Mouse (Mus musculus): Measurements from ENCODE around the gene Zfp937. TPM values are rescaled to one million over a fixed set of nuclear protein-coding genes. Genes with fewer than 3 reads are reported as not detected.
"Not testable (repeated sequence)": the region's sequence is repeated elsewhere in the genome, so short reads cannot be mapped to it uniquely, and the experiment has no call there.

Gene Zfp937
- 9.4 and 9.8 TPM in 2 replicates for polyA plus RNA-seq (2015; fragmentation: Nextera tagmentation; extraction: Ambion mirVana)

- WGBS, result 1% methylated on average over 15 of the region's 15 CpGs
- Histone ChIP-seq H3K4me2 (peak within 1 kb of the TSS; percentile 51), H3K4me3 (replicated peaks) (peak within 1 kb of the TSS; percentile 44), H3K27ac (0 out of 2 replicates have a peak within 1 kb of the TSS, but pooled peaks have one; percentile 51)
- H3K9me3 ChIP-seq; H3K27me3 ChIP-seq (replicated peaks); H3K9ac ChIP-seq; H3K36me3 ChIP-seq; H3K4me1 ChIP-seq: not testable (repeated sequence)
- ATAC-seq (ENCODE audit: insufficient read depth, low FRiP score, low read depth), result peak; percentile 99
These were observed at the start of gene Zfp937 for GRCm38 (mm10) chr2:150217600-150218362. TSS of gene Zfp937 (plus strand) at chr2:150218073.

GRCm38 (mm10) chr2:150173833-150174232 lies 44.0 kb upstream of the Zfp937 start:
- Histone ChIP-seq H3K36me3 (no peaks in the 10 kb centered on the region), H3K4me2 (no peak overlapping the region), H3K27ac (no peak overlapping the region), H3K27me3 (replicated peaks) (no peaks in the 10 kb centered on the region), H3K4me1 (no peaks in the 10 kb centered on the region), H3K9ac (no peak overlapping the region), H3K4me3 (replicated peaks) (no peak overlapping the region), H3K9me3 (peaks cover 4% of the 10 kb centered on the region; the same call in 1 of the 2 replicates)
- no peak for ATAC-seq (ENCODE audit: insufficient read depth, low FRiP score, low read depth)

- not testable (repeated sequence) for H3K27ac ChIP-seq; H3K9ac ChIP-seq; ATAC-seq (ENCODE audit: insufficient read depth, low FRiP score, low read depth); H3K4me3 ChIP-seq (replicated peaks); H3K27me3 ChIP-seq (replicated peaks); H3K4me1 ChIP-seq; H3K9me3 ChIP-seq; H3K36me3 ChIP-seq; H3K4me2 ChIP-seq
- WGBS, result 82% methylated on average over 4 of the region's 4 CpGs
These were observed 38.3 kb upstream of the Zfp937 start, which contains the start of gene Gm10770 for GRCm38 (mm10) chr2:150179579-150179978. TSS of gene Gm10770 (minus strand) at chr2:150179679.

- H3K4me1 ChIP-seq; H3K9ac ChIP-seq; ATAC-seq (ENCODE audit: insufficient read depth, low FRiP score, low read depth); H3K4me3 ChIP-seq (replicated peaks); H3K9me3 ChIP-seq; H3K27ac ChIP-seq; H3K27me3 ChIP-seq (replicated peaks); H3K4me2 ChIP-seq; H3K36me3 ChIP-seq: not testable (repeated sequence)
These were observed 36.8 kb upstream of the Zfp937 start for GRCm38 (mm10) chr2:150181046-150181445.

- not testable (repeated sequence) for H3K27me3 ChIP-seq (replicated peaks); H3K4me3 ChIP-seq (replicated peaks); H3K9ac ChIP-seq; H3K27ac ChIP-seq; ATAC-seq (ENCODE audit: insufficient read depth, low FRiP score, low read depth); H3K36me3 ChIP-seq; H3K4me1 ChIP-seq; H3K9me3 ChIP-seq; H3K4me2 ChIP-seq
- WGBS, result 73% methylated on average over 7 of the region's 7 CpGs
These were observed 36.3 kb upstream of the Zfp937 start, which contains the start of gene Gm14139 for GRCm38 (mm10) chr2:150181570-150181999. TSS of gene Gm14139 (plus strand) at chr2:150181755.

DNA sequence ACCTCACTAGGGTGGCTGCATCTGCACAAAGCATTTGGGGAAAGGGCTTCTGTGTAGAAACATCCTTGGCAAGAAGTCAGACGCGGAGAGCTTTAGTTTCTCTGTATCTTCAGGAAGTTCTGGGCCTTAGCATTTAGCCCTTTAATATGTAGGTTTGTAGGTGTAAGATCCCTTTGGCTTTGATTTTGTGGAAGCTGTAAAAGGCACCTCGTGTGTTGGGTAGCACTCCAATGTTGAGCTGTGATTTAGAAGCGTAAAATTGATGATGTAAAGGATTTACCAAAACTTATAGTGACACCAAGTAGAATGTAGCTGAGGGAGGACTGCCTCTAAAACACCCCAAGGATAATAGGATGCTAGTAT lies 471 bp downstream of the Zfp937 start:
- not testable (repeated sequence) for ATAC-seq (ENCODE audit: insufficient read depth, low FRiP score, low read depth); H3K4me1 ChIP-seq; H3K9ac ChIP-seq; H3K27me3 ChIP-seq (replicated peaks); H3K9me3 ChIP-seq; H3K36me3 ChIP-seq
- 0 out of 2 replicates have a peak overlapping the region, but pooled peaks have one; percentile 51 for H3K27ac ChIP-seq
- H3K4me3 ChIP-seq (replicated peaks), result peak overlapping the region; percentile 44
- WGBS, result 10% methylated on average over 4 of the region's 4 CpGs
- H3K4me2 ChIP-seq, result peak overlapping the region; percentile 51

DNA sequence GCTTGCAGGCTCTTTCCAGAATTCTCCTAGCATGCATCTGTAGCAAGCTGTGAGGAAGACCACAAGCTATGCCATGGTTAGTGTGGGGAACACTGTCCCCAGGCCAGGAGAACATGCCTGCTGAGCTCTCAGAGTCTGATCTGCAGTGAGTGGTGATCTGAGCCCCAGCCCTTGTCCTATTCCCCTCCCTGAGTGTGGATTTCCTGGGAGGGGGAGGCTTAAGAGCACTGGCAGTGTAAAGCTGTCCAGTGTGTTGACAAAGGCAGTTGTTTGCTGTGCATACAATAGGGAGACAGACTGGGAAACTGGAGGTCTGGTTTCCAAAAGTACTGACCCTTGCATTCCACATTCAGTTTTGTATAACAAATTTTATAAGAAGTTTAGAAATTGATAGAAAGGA lies 5.4 kb downstream of the Zfp937 start:
- not testable (repeated sequence) for H3K27ac ChIP-seq; H3K4me1 ChIP-seq; H3K9ac ChIP-seq; H3K9me3 ChIP-seq; ATAC-seq (ENCODE audit: insufficient read depth, low FRiP score, low read depth); H3K36me3 ChIP-seq; H3K4me3 ChIP-seq (replicated peaks); H3K4me2 ChIP-seq; H3K27me3 ChIP-seq (replicated peaks)

DNA sequence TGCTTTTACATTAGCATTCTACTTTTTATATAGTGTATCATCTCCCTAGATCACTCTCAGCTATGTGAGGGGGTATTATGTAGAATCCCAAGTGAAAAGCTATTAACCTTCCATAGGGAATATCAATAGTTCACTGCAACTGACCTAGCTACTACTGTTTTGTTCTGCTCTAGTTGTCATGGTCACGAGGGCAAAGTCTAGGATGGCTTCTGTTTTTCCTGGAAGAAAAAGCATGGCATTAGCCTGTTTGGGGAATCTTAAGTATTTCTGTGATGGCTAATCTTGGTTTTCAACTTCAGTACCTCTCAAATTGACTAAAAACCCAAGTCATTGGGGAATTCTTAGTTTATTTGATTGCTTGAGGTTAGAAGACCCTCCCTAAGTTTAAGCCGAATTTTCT lies 25.3 kb downstream of the Zfp937 start:
- Histone ChIP-seq H3K4me2 (no peak overlapping the region), H3K36me3 (peaks cover 1% of the 10 kb centered on the region; the same call in 1 of the 2 replicates), H3K27me3 (replicated peaks) (no peaks in the 10 kb centered on the region), H3K4me1 (no peaks in the 10 kb centered on the region), H3K9me3 (0 out of 2 replicates have a peak, but pooled peaks cover 4% of the 10 kb centered on the region), H3K4me3 (replicated peaks) (no peak overlapping the region), H3K9ac (no peak overlapping the region), H3K27ac (no peak overlapping the region)
- ATAC-seq (ENCODE audit: insufficient read depth, low FRiP score, low read depth), result no peak
- WGBS, result 94% methylated on average over 2 of the region's 2 CpGs

- H3K27ac ChIP-seq; H3K4me1 ChIP-seq; H3K27me3 ChIP-seq (replicated peaks); ATAC-seq (ENCODE audit: insufficient read depth, low FRiP score, low read depth); H3K4me2 ChIP-seq; H3K36me3 ChIP-seq; H3K9me3 ChIP-seq; H3K9ac ChIP-seq; H3K4me3 ChIP-seq (replicated peaks): not testable (repeated sequence)
- 49% methylated on average over 2 of the region's 2 CpGs for WGBS
These were observed 37.6 kb downstream of the Zfp937 start, which contains the start of gene Gm21994 for GRCm38 (mm10) chr2:150255491-150255890. TSS of gene Gm21994 (minus strand) at chr2:150255591.

DNA sequence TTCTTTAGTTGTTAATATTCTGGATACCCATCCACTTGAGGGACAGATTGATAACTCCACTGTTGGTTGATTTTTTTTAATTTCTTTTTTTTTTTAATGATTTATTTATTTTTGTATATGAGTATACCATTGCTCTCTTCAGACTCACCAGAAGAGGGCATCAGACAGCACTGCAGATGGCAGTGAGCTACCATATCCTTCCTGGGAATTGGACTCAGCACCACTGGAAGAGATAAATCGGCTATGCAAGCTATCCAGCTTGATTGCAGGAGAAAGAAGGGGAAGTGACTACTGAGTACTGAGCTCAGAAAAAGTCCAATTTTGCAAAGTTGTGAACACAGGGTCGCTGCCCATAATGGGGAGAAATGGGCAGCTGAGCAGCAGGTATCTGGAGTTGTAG lies 39.0 kb downstream of the Zfp937 start:
- H3K4me3 ChIP-seq (replicated peaks); H3K36me3 ChIP-seq; H3K9ac ChIP-seq; H3K27ac ChIP-seq; H3K4me2 ChIP-seq; H3K4me1 ChIP-seq; H3K9me3 ChIP-seq; ATAC-seq (ENCODE audit: insufficient read depth, low FRiP score, low read depth); H3K27me3 ChIP-seq (replicated peaks): not testable (repeated sequence)
- 69% methylated on average over 2 of the region's 2 CpGs for WGBS

GRCm38 (mm10) chr2:150257291-150257690 lies 39.4 kb downstream of the Zfp937 start, which contains the start of gene Gm14124:
TSS of gene Gm14124 (plus strand) at chr2:150257517.
- WGBS, result 75% methylated on average over 4 of the region's 4 CpGs
- ATAC-seq (ENCODE audit: insufficient read depth, low FRiP score, low read depth); H3K27me3 ChIP-seq (replicated peaks); H3K36me3 ChIP-seq; H3K4me3 ChIP-seq (replicated peaks); H3K9ac ChIP-seq; H3K27ac ChIP-seq; H3K4me1 ChIP-seq; H3K9me3 ChIP-seq; H3K4me2 ChIP-seq: not testable (repeated sequence)

Measured in stomach, embryonic 15.5 days (tissue).